In genomic region chr4:41096169-41096568, GRCm38 (mm10) we compare ENCODE assay signal across 10 mouse cellular contexts. TPM values are rescaled to one million over a fixed set of nuclear protein-coding genes. Genes with fewer than 3 reads are reported as not detected.
DNase-seq lines count a peak whose midpoint lies in the region; ATAC-seq and TF ChIP-seq lines count a peak whose summit lies in the region.
"Had no signal": no experiment of that assay in that cellular context is flagged by ENCODE, and none has a peak within 500 bp of the region (broad histone marks: within the 10 kb centered on the region; RNA-seq: fewer than 3 reads in every experiment).

No protein-coding gene starts in this region.

- H3K4me1 ChIP-seq in erythroblast, embryonic 14.5 days (ENCODE audit: control insufficient read depth) = peaks cover 69% of the 10 kb centered on the region
- H3K4me1 ChIP-seq in E14TG2a.4 (replicated peaks; ENCODE audit: low read depth, low read length) = peaks cover 92% of the 10 kb centered on the region
- H3K4me1 ChIP-seq in liver, embryonic 15.5 days (replicated peaks) = peaks cover 62% of the 10 kb centered on the region
- peaks cover 12% of the 10 kb centered on the region for H3K4me1 ChIP-seq in hindbrain, embryonic 13.5 days (replicated peaks)

- 53% methylated on average over 8 of the region's 8 CpGs for WGBS in liver, embryonic 15.5 days (ENCODE audit: insufficient replicate concordance)
- WGBS in hindbrain, embryonic 13.5 days = 70% methylated on average over 8 of the region's 8 CpGs

- no peak for TF ChIP-seq CTCF in E14TG2a.4 (conservative IDR thresholded peaks at IDR 0.05; ENCODE audit: low read length)

- peak overlapping the region; percentile 68; the same call in 1 of the 2 replicates for H3K27ac ChIP-seq in liver, embryonic 15.5 days (replicated peaks)
- H3K27ac ChIP-seq in hindbrain, embryonic 13.5 days = no peak overlapping the region

- peaks cover 49% of the 10 kb centered on the region for H3K36me3 ChIP-seq in erythroblast, embryonic 14.5 days (ENCODE audit: control insufficient read depth)
- H3K36me3 ChIP-seq in E14TG2a.4 (ENCODE audit: insufficient read depth, low read length) = peaks cover 32% of the 10 kb centered on the region
- H3K36me3 ChIP-seq in liver, embryonic 15.5 days (replicated peaks) = peaks cover 21% of the 10 kb centered on the region
- no peaks in the 10 kb centered on the region for H3K36me3 ChIP-seq in hindbrain, embryonic 13.5 days

- no peaks in the 10 kb centered on the region for H3K9me3 ChIP-seq in erythroblast, embryonic 14.5 days (ENCODE audit: control insufficient read depth, low read length)
- no peaks in the 10 kb centered on the region for H3K9me3 ChIP-seq in E14TG2a.4 (ENCODE audit: low read length)
- H3K9me3 ChIP-seq in liver, embryonic 15.5 days (replicated peaks) = no peaks in the 10 kb centered on the region
- no peaks in the 10 kb centered on the region for H3K9me3 ChIP-seq in hindbrain, embryonic 13.5 days

- H3K27me3 ChIP-seq in erythroblast, embryonic 14.5 days (ENCODE audit: control insufficient read depth) = peaks cover 44% of the 10 kb centered on the region
- H3K27me3 ChIP-seq in E14TG2a.4 (ENCODE audit: insufficient read depth, low read length) = peaks cover 48% of the 10 kb centered on the region
- peaks cover 45% of the 10 kb centered on the region for H3K27me3 ChIP-seq in liver, embryonic 15.5 days
- H3K27me3 ChIP-seq in hindbrain, embryonic 13.5 days = peaks cover 43% of the 10 kb centered on the region

- DNase-seq in kidney, adult 8-10 months = peak; percentile 52 to 61
- no peak for DNase-seq in cerebellum, postnatal 4 days (ENCODE audit: low spot score in 2 of 2)
- no peak for DNase-seq in cerebellum, postnatal 25 days
- DNase-seq: gastrocnemius, postnatal 10 days had no signal

- peak overlapping the region; percentile 84 for H3K4me2 ChIP-seq in liver, embryonic 15.5 days
- no peak overlapping the region for H3K4me2 ChIP-seq in hindbrain, embryonic 13.5 days

- H3K4me3 ChIP-seq in erythroblast, embryonic 14.5 days (replicated peaks) = peak overlapping the region; percentile 76
- H3K4me3 ChIP-seq in E14TG2a.4 (replicated peaks; ENCODE audit: low read length) = peak overlapping the region; percentile 77
- H3K4me3 ChIP-seq in liver, embryonic 15.5 days (replicated peaks) = peak overlapping the region; percentile 61
- no peak overlapping the region for H3K4me3 ChIP-seq in hindbrain, embryonic 13.5 days

- peak overlapping the region; percentile 54; the same call in 1 of the 2 replicates for H3K9ac ChIP-seq in liver, embryonic 15.5 days
- no peak overlapping the region for H3K9ac ChIP-seq in hindbrain, embryonic 13.5 days

- ATAC-seq in erythroblast, adult 5-6 weeks (replicated peaks; ENCODE audit: low FRiP score, poor library complexity, severe bottlenecking) = no peak
- peak; percentile 20 for ATAC-seq in liver, embryonic 15.5 days (ENCODE audit: insufficient read depth)
- ATAC-seq in hindbrain, embryonic 13.5 days (ENCODE audit: low FRiP score) = no peak
- ATAC-seq: hindbrain, embryonic 16.5 days had no signal

RNA-seq across cellular contexts. Expression of gene Aqp3, which starts 1.8 kb away (rescaled TPM):
- 3.0 and 4.8 TPM in 2 replicates for polyA plus RNA-seq in erythroblast, embryonic 14.5 days (2012)
- total RNA-seq in erythroblast, adult 5-6 weeks (2015; ENCODE audit: low replicate concordance) = not detected in 2 replicates
- not detected in 2 replicates for total RNA-seq in erythroblast, adult 5-6 weeks (2017; ENCODE audit: low replicate concordance)
- 12.3 and 12.8 TPM in 2 replicates for polyA plus RNA-seq in liver, embryonic 15.5 days (2015; fragmentation: Nextera tagmentation; extraction: Ambion mirVana)
- polyA plus RNA-seq in hindbrain, embryonic 13.5 days (2015; fragmentation: Nextera tagmentation; extraction: Ambion mirVana) = 0.18 TPM in 1 of 2 replicates, not detected in the other
- total RNA-seq: gastrocnemius, postnatal 10 days had no signal

RNA-seq across cellular contexts. Expression of gene Nol6, which starts 28.1 kb away (rescaled TPM):
- 1.3 and 1.6 TPM in 2 replicates for polyA plus RNA-seq in erythroblast, embryonic 14.5 days (2012)
- total RNA-seq in erythroblast, adult 5-6 weeks (2015; ENCODE audit: low replicate concordance) = 1.9 and 2.9 TPM in 2 replicates
- total RNA-seq in erythroblast, adult 5-6 weeks (2017; ENCODE audit: low replicate concordance) = 4.8 and 10.7 TPM in 2 replicates
- polyA plus RNA-seq in liver, embryonic 15.5 days (2015; fragmentation: Nextera tagmentation; extraction: Ambion mirVana) = 9.2 and 9.7 TPM in 2 replicates
- polyA plus RNA-seq in hindbrain, embryonic 13.5 days (2015; fragmentation: Nextera tagmentation; extraction: Ambion mirVana) = 31.0 and 32.5 TPM in 2 replicates

RNA-seq across cellular contexts. Expression of gene Ube2r2, which starts 39.4 kb away (rescaled TPM):
- polyA plus RNA-seq in erythroblast, embryonic 14.5 days (2012) = 15.9 and 16.5 TPM in 2 replicates
- 229 and 299 TPM in 2 replicates for total RNA-seq in erythroblast, adult 5-6 weeks (2015; ENCODE audit: low replicate concordance)
- total RNA-seq in erythroblast, adult 5-6 weeks (2017; ENCODE audit: low replicate concordance) = 275 and 350 TPM in 2 replicates
- 45.4 and 47.8 TPM in 2 replicates for polyA plus RNA-seq in liver, embryonic 15.5 days (2015; fragmentation: Nextera tagmentation; extraction: Ambion mirVana)
- polyA plus RNA-seq in hindbrain, embryonic 13.5 days (2015; fragmentation: Nextera tagmentation; extraction: Ambion mirVana) = 71.3 and 79.8 TPM in 2 replicates

RNA-seq across cellular contexts. Expression of gene Aqp7, which starts 48.2 kb away (rescaled TPM):
- polyA plus RNA-seq in erythroblast, embryonic 14.5 days (2012) = not detected in 2 replicates
- total RNA-seq in erythroblast, adult 5-6 weeks (2015; ENCODE audit: low replicate concordance) = not detected in 2 replicates
- not detected in 2 replicates for total RNA-seq in erythroblast, adult 5-6 weeks (2017; ENCODE audit: low replicate concordance)
- 0.79 and 1.2 TPM in 2 replicates for polyA plus RNA-seq in liver, embryonic 15.5 days (2015; fragmentation: Nextera tagmentation; extraction: Ambion mirVana)
- polyA plus RNA-seq in hindbrain, embryonic 13.5 days (2015; fragmentation: Nextera tagmentation; extraction: Ambion mirVana) = not detected in 2 replicates
- polyA plus RNA-seq: hindbrain, embryonic 16.5 days had no signal

Comparison
In these comparisons a context has a peak if more than half of its experiments do, and no peak if none do; other contexts are left out.
1. DNase-seq: peak in kidney, adult 8-10 months (2 of 2); none in cerebellum, postnatal 4 days (0 of 2) and cerebellum, postnatal 25 days (0 of 2).